In the genomic region with DNA sequence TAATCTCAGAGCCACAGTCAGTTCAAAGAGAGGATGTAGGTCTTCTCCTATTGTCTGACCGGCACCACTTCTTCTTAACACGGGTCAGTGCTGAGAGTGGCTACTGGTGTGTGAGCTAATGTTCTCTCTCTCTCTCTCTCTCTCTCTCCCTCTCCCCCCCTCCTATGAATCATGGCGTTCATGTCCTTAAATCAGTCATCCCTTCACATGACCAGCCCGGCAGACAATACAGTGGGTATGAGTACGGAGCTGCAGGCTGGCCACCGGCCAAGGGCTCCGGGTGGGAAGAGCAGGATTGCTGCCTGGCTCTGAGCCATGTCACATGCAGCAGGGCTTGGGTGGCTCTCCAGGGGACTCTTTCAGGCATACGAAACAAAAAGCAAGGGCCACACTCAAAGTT, we compare ENCODE assay signal across 8 mouse cellular contexts. TPM values are rescaled to one million over a fixed set of nuclear protein-coding genes. Genes with fewer than 3 reads are reported as not detected.
A peak's percentile ranks its signal among the peaks of the same experiment; 100 is the strongest.
DNase-seq lines count a peak whose midpoint lies in the region; ATAC-seq and TF ChIP-seq lines count a peak whose summit lies in the region.

No protein-coding gene starts in this region.

- no peak overlapping the region for H3K27ac ChIP-seq in hindbrain, embryonic 15.5 days (replicated peaks)
- H3K27ac ChIP-seq in lung, embryonic 15.5 days = peak overlapping the region; percentile 35; the same call in 1 of the 2 replicates

- peak; percentile 68 for ATAC-seq in hindbrain, embryonic 15.5 days (ENCODE audit: low FRiP score, low read depth)
- ATAC-seq in lung, embryonic 15.5 days (ENCODE audit: borderline replicate concordance, extremely low read depth, low FRiP score, low TSS enrichment) = peak; percentile 83; the same call in 1 of the 2 replicates

- no peak overlapping the region for H3ac ChIP-seq in C2C12 (ENCODE audit: control insufficient read depth, insufficient read length, low read depth)

- no peaks in the 10 kb centered on the region for H3K9me3 ChIP-seq in hindbrain, embryonic 15.5 days
- H3K9me3 ChIP-seq in lung, embryonic 15.5 days = no peaks in the 10 kb centered on the region

- no peak for TF ChIP-seq CTCF in C2C12 (IDR thresholded peaks at IDR 0.05; ENCODE audit: control insufficient read depth, insufficient read depth, insufficient read length)

- no peaks in the 10 kb centered on the region for H3K79me3 ChIP-seq in C2C12 (ENCODE audit: low read depth)

- H3K4me3 ChIP-seq in C2C12 (ENCODE audit: insufficient read depth, poor library complexity, severe bottlenecking) = no peak overlapping the region
- H3K4me3 ChIP-seq in hindbrain, embryonic 15.5 days = no peak overlapping the region
- peak overlapping the region; percentile 11; the same call in 1 of the 2 replicates for H3K4me3 ChIP-seq in lung, embryonic 15.5 days

- H3K27me3 ChIP-seq in C2C12 (ENCODE audit: control insufficient read depth, insufficient read depth, insufficient read length) = no peaks in the 10 kb centered on the region
- no peaks in the 10 kb centered on the region for H3K27me3 ChIP-seq in hindbrain, embryonic 15.5 days
- H3K27me3 ChIP-seq in lung, embryonic 15.5 days = no peaks in the 10 kb centered on the region

- H3K4me2 ChIP-seq in hindbrain, embryonic 15.5 days = peak overlapping the region; percentile 25; the same call in 1 of the 2 replicates
- peak overlapping the region; percentile 47 for H3K4me2 ChIP-seq in lung, embryonic 15.5 days

- WGBS in hindbrain, embryonic 15.5 days = 28% methylated on average over 8 of the region's 8 CpGs
- 12% methylated on average over 8 of the region's 8 CpGs for WGBS in lung, embryonic 15.5 days

- H3K4me1 ChIP-seq in hindbrain, embryonic 15.5 days (replicated peaks) = peaks cover 5% of the 10 kb centered on the region; the same call in 1 of the 2 replicates
- H3K4me1 ChIP-seq in lung, embryonic 15.5 days = peaks cover 12% of the 10 kb centered on the region

- peak; percentile 34 to 35 for DNase-seq in frontal cortex, postnatal 10 days (ENCODE audit: low spot score in 2 of 2)
- DNase-seq in frontal cortex, postnatal 25 days (ENCODE audit: low spot score in 2 of 2) = no peak
- DNase-seq in fibroblast of lung, adult 2 months (ENCODE audit: low read depth) = peak; percentile 66
- peak; percentile 54 for DNase-seq in right cerebral cortex, postnatal 4 days
- no peak for DNase-seq in yolk sac, embryonic 10.5 days (ENCODE audit: low spot score)

- H3K36me3 ChIP-seq in C2C12 (ENCODE audit: control insufficient read depth, insufficient read depth) = no peaks in the 10 kb centered on the region
- no peaks in the 10 kb centered on the region for H3K36me3 ChIP-seq in hindbrain, embryonic 15.5 days
- no peaks in the 10 kb centered on the region for H3K36me3 ChIP-seq in lung, embryonic 15.5 days

- no peak overlapping the region for H3K9ac ChIP-seq in hindbrain, embryonic 15.5 days
- no peak overlapping the region; the same call in 1 of the 2 replicates for H3K9ac ChIP-seq in lung, embryonic 15.5 days

- H3K79me2 ChIP-seq in C2C12 (ENCODE audit: control insufficient read depth, insufficient read depth) = no peaks in the 10 kb centered on the region

TF ChIP-seq in C2C12, 6 proteins besides CTCF, POLR2A, EP300 and RAD21:
- TF ChIP-seq FOSL1 (IDR thresholded peaks at IDR 0.05; ENCODE audit: insufficient read depth, low read length, poor library complexity, severe bottlenecking) (peak; percentile 9), MYOG (IDR thresholded peaks at IDR 0.05; ENCODE audit: control insufficient read depth, extremely low read depth, insufficient read length) (no peak), USF1 (IDR thresholded peaks at IDR 0.05; ENCODE audit: low read depth) (peak; percentile 72)

RNA-seq across cellular contexts. Expression of a gene that starts 47.2 kb away (rescaled TPM):
- 22.6 TPM for polyA plus RNA-seq in C2C12 (2012; fragmentation: generic; extraction: Trizol)
- polyA plus RNA-seq in hindbrain, embryonic 15.5 days (2015; fragmentation: Nextera tagmentation; extraction: Ambion mirVana) = 17.8 and 18.8 TPM in 2 replicates
- 41.1 and 41.9 TPM in 2 replicates for polyA plus RNA-seq in lung, embryonic 15.5 days (2015; fragmentation: Nextera tagmentation; extraction: Ambion mirVana)

Comparison
In these comparisons a context has a peak if more than half of its experiments do, and no peak if none do; other contexts are left out.
1. DNase-seq: peak in frontal cortex, postnatal 10 days (2 of 2), fibroblast of lung, adult 2 months (single experiment) and right cerebral cortex, postnatal 4 days (single experiment); none in frontal cortex, postnatal 25 days (0 of 2) and yolk sac, embryonic 10.5 days (single experiment).